Mouse (Mus musculus) forebrain, embryonic 11.5 days (tissue): ENCODE measurements at regions not wholly inside any gene's neighbourhood (a gene's known extent, or its start where the extent isn't known, plus 50 kb on each side); places are given as distances from the start of the nearest gene placed in this dataset.
A peak's percentile ranks its signal among the peaks of the same experiment; 100 is the strongest.

Experiments used
- ATAC-seq: fragments of 200-750 bp; cut with Nextera tagmentation; replicated peaks from 2 replicates; pipeline ENCODE4 v1.8.0; 2017; ENCODE audit warnings: moderate TSS enrichment; ENCODE audit not compliant: low FRiP score
- DNase-seq: peaks from one replicate; pipeline ENCODE4 v3.0.0-alpha.2; 2017; ENCODE audit warnings: low spot score
- H3K27ac ChIP-seq: fragments of 300-500 bp; sonication (generic); 2 replicates; pipeline ENCODE4 v1.5.1; 2014; ENCODE audit warnings: low read depth, low read length
- H3K27me3 ChIP-seq: fragments of 300-500 bp; sonication (generic); 2 replicates; pipeline ENCODE4 v1.6.1; 2014; ENCODE audit warnings: mild to moderate bottlenecking, low read length, mixed read lengths; ENCODE audit not compliant: control insufficient read depth, insufficient read depth
- H3K36me3 ChIP-seq: fragments of 300-500 bp; sonication (generic); 2 replicates; pipeline ENCODE4 v1.6.1; 2014; ENCODE audit warnings: mild to moderate bottlenecking, low read length, moderate library complexity, mixed read lengths; ENCODE audit not compliant: control insufficient read depth, insufficient read depth
- H3K4me1 ChIP-seq: fragments of 300-500 bp; sonication (generic); replicated peaks from 2 replicates; pipeline ENCODE4 v1.6.1; 2014; ENCODE audit warnings: low read length, mixed read lengths; ENCODE audit not compliant: control insufficient read depth, insufficient read depth
- H3K4me2 ChIP-seq: fragments of 300-500 bp; sonication (generic); 2 replicates; pipeline ENCODE4 v1.6.1; 2014; ENCODE audit warnings: low read depth, mild to moderate bottlenecking, low read length, moderate library complexity, mixed read lengths; ENCODE audit not compliant: severe bottlenecking
- H3K4me3 ChIP-seq: fragments of 300-500 bp; sonication (generic); 2 replicates; pipeline ENCODE4 v1.5.1; 2014; ENCODE audit warnings: low read depth, low read length
- H3K9ac ChIP-seq: fragments of 300-500 bp; sonication (generic); 2 replicates; pipeline ENCODE4 v1.6.1; 2014; ENCODE audit warnings: low read length
- H3K9me3 ChIP-seq: fragments of 300-500 bp; sonication (generic); 2 replicates; pipeline ENCODE4 v1.6.1; 2016; ENCODE audit warnings: low read length, mixed read lengths; ENCODE audit not compliant: control insufficient read depth
- WGBS: fragments of 180-500 bp; shearing (Covaris S2); extraction: QIAGEN DNeasy Blood & Tissue Kit; methylation state at CpG from one replicate; pipeline ENCODE4 v1.1.7; 2014; 5-methylcytosine and 5-hydroxymethylcytosine counted together

DNA sequence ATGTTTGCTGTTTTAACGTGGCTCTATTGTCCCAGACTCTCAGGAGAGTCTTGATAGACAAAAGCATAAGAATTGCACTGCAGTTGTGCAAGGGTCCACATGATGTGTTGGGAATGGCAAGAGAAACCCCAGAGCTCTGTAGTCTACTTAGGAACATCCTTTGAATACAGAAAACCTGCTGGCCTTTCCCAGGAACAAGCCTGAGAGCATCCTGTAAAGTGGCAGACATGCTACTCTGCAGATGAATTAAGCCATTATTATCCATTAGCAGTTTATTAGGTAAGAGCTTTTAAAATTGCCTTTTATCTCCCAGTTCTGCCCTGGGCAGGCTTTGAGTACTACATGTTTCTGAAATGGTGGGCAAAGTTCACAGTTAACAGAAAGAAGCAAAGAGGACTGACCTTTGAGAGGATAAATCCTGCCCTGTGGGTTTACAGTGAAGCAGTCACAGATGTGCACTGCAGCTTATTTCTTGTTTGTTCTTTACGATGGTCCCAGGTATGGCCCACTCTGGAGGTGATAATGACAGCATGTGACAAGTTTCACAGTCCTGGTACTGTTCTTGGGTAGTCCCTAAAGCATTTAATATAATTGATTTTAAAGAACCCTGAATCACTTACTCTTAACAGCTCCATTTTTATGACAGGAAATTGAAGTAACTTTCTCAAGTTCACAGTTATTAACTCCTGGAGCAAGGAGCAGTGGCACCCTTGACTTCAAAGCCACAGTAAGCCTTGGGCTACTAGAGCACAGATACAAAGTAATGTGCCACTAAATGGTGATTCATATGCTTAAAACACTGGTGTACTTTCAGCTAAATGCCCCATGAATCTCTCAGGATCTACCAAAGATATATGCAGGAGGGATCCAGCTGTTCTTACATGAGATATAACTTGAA lies 386.6 kb upstream of the Slc5a7 start:
- no peak for ATAC-seq
- Histone ChIP-seq H3K4me3 (no peak overlapping the region), H3K4me1 (no peaks in the 10 kb centered on the region), H3K9me3 (no peaks in the 10 kb centered on the region), H3K9ac (no peak overlapping the region), H3K36me3 (no peaks in the 10 kb centered on the region), H3K27ac (no peak overlapping the region), H3K27me3 (no peaks in the 10 kb centered on the region), H3K4me2 (no peak overlapping the region)
- 62% methylated on average over 2 of the region's 2 CpGs for WGBS
- DNase-seq: no peak

DNA sequence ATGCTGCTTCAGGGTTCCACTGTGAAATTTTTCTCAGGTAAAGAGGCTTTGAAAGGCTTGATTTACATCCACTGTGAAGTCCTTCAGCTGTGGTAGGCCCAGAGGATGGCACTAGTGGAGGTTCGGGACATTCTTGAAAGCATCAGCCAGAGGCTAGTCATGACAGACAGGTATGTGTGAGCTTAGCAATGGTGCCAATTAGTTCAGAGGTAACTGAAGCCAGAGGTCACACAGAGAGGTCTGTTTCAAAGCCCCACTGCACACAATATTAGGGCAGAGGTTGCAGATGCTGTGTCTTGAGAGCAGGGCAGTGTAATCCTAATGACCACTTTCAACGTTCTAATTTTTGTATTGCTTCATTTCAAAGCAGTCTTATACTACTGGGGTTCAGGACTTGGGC lies 379.3 kb upstream of the Slc5a7 start:
- Histone ChIP-seq H3K4me1 (no peaks in the 10 kb centered on the region), H3K4me2 (no peak overlapping the region), H3K9ac (no peak overlapping the region), H3K27ac (no peak overlapping the region), H3K36me3 (no peaks in the 10 kb centered on the region), H3K27me3 (no peaks in the 10 kb centered on the region), H3K4me3 (no peak overlapping the region), H3K9me3 (no peaks in the 10 kb centered on the region)
- WGBS: 59% methylated on average over 2 of the region's 2 CpGs
- ATAC-seq (no peak), DNase-seq (no peak)

DNA sequence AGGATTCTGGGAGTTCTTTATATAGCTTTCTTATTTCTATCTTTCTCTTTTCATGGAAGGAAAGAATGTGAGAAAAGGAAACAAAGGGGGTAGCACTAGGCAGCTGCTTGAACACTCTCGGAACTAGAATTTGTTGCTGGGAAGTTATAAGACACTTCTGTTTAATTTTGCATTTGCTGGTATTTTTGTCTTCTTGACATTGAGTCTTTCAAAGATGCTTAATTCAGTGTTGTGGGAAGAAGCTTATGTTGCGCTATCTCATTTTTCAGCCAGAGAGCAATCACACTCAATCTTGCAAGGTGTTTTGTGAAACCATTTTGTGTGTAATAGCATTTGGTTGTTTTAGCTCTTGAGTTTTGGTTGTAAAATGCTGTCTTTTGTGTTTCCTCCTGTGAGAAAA lies 370.7 kb upstream of the Slc5a7 start:
- DNase-seq: no peak
- WGBS: 85% methylated on average over 2 of the region's 2 CpGs
- H3K9me3 ChIP-seq: no peaks in the 10 kb centered on the region
- no peak overlapping the region for H3K9ac ChIP-seq
- H3K27me3 ChIP-seq: no peaks in the 10 kb centered on the region
- no peak overlapping the region for H3K4me3 ChIP-seq
- ATAC-seq: no peak
- H3K27ac ChIP-seq: no peak overlapping the region
- H3K4me1 ChIP-seq: no peaks in the 10 kb centered on the region
- no peak overlapping the region for H3K4me2 ChIP-seq
- H3K36me3 ChIP-seq: no peaks in the 10 kb centered on the region

DNA sequence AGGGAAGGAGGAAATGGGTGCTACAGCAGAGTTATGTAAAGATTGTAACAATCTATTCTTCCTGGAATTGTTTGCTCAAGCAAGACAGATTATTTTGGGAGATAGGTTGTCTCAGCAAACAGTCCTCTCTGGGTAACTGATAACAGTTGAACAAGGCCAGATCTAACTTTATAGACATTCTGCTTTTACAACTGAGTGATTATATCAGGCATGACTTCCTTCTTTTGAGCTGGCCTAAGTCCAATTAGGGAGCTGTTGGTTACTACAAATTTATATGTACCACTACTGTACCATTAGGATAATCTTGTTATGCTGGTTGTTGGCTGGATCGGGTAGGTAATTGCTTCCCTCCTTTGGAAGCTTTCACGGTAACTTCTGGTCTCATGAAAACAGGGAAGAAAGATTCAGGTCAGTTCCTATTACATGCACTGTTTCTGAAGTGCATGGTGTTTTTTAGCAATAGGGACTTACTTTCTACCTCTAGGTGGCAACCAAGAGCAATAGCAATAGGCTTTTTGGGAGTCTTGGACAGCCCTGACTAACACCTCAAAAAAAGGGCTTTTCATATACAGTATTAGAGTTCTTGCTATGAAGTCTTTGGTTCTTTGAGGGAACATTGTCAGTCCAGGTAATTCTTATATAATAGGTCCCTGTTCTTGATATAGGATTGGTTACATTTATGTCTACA lies 363.9 kb upstream of the Slc5a7 start:
- WGBS: 52% methylated on average over 2 of the region's 2 CpGs
- peak; percentile 46; the same call in 1 of the 2 replicates for ATAC-seq
- no peak for DNase-seq

GRCm38 (mm10) chr17:54656553-54656952 lies 357.7 kb upstream of the Slc5a7 start:
- H3K36me3 ChIP-seq: no peaks in the 10 kb centered on the region
- no peak for DNase-seq
- no peak overlapping the region for H3K9ac ChIP-seq
- no peak overlapping the region for H3K4me2 ChIP-seq
- H3K4me1 ChIP-seq: no peaks in the 10 kb centered on the region
- no peaks in the 10 kb centered on the region for H3K27me3 ChIP-seq
- H3K27ac ChIP-seq: no peak overlapping the region
- ATAC-seq: no peak
- no peak overlapping the region for H3K4me3 ChIP-seq
- H3K9me3 ChIP-seq: no peaks in the 10 kb centered on the region

More for the DNA sequence above, 363.9 kb upstream of the Slc5a7 start:
- H3K36me3 ChIP-seq: no peaks in the 10 kb centered on the region
- H3K9me3 ChIP-seq: no peaks in the 10 kb centered on the region
- H3K4me2 ChIP-seq: no peak overlapping the region
- H3K4me3 ChIP-seq: no peak overlapping the region
- no peaks in the 10 kb centered on the region for H3K27me3 ChIP-seq
- H3K4me1 ChIP-seq: no peaks in the 10 kb centered on the region
- no peak overlapping the region for H3K27ac ChIP-seq
- no peak overlapping the region for H3K9ac ChIP-seq
